Mouse (Mus musculus) liver, adult 2 months (tissue): ENCODE results near the gene Gm47955.

Experiments
- CTCF ChIP-seq: fragments of 200-500 bp; IDR thresholded peaks from 2 replicates; pipeline ENCODE4 v1.5.1; 2011; ENCODE audit warnings: low read depth, low read length, control low read depth
- POLR2A ChIP-seq: fragments of 200-500 bp; IDR thresholded peaks from 2 replicates; pipeline ENCODE4 v1.6.1; 2011; ENCODE audit warnings: low read length, control low read depth; ENCODE audit not compliant: insufficient read depth; ENCODE audit errors: extremely low read depth

- TF ChIP-seq CTCF (peak; percentile 68), POLR2A (no peak)
These were observed 27.6 kb downstream of the Gm47955 start for GRCm38 (mm10) chr1:82987530-82988198.
